Mouse (Mus musculus): ENCODE results near the gene Rere. TPM values are rescaled to one million over a fixed set of nuclear protein-coding genes. Genes with fewer than 3 reads are reported as not detected.

Gene Rere
- polyA plus RNA-seq, 1 experiment from 2014 or later: 30.3 TPM

DNA sequence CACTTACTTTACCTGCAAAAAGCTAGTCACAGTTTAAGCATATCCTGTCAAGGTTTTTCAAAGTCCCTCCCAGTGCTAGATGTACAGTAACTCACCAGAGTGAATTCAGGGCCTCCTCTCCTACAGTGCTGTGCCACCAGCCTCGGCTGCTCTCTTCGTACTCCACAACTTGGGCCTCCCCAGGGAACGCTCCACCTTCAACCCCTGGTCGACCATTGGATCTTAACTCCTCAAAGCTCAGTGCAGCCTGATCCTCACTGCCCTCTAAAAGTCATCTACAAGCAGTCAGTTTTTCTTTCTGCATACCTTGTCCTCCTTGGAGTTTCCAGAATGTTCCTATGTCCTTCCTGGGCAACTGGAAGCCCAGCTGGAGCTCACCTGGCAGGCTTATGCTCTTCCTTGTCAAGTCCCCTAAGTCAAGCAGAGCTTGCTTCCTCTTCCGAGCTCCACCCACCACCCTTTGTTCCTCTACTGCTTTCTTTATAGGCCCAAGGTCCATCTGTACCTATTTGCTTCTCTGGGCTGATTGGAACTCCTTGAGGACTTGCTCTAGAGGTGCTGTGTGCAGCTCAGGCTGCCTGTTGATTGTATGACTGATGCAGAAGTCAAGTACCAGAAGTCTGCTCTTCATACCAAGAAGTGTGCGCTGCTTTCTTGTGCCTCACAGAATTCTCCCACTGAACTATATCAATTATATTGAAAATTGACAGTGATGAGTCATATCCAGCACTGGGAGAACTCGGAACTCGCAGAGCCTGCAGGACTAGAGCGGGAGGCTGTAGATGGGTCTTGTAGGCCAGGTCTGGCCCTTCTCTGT is 287.1 kb downstream of the Rere start:
- H3K36me3 ChIP-seq (ENCODE audit: control insufficient read depth, insufficient read depth, low read length): 0 out of 2 replicates have a peak, but pooled peaks cover under 1% of the 10 kb centered on the region
- H3K9me3 ChIP-seq (ENCODE audit: control insufficient read depth, low read length): no peaks in the 10 kb centered on the region
- H3K4me3 ChIP-seq (ENCODE audit: low read length): peak overlapping the region; percentile 99
- H3K27me3 ChIP-seq (ENCODE audit: control insufficient read depth, insufficient read depth, low read depth, low read length): no peaks in the 10 kb centered on the region
- H3K27ac ChIP-seq (ENCODE audit: low read length): peak overlapping the region; percentile 98
- ATAC-seq (ENCODE audit: low read depth): peak; percentile 13; the same call in 1 of the 2 replicates
- peak overlapping the region; percentile 64 for H3K4me2 ChIP-seq (ENCODE audit: low read depth, low read length)
- peaks cover 36% of the 10 kb centered on the region for H3K4me1 ChIP-seq (replicated peaks; ENCODE audit: control insufficient read depth, insufficient read depth, low read length)
- WGBS: 30% methylated on average over 9 of the region's 9 CpGs
- H3K9ac ChIP-seq (ENCODE audit: low read length): peak overlapping the region; percentile 100

DNA sequence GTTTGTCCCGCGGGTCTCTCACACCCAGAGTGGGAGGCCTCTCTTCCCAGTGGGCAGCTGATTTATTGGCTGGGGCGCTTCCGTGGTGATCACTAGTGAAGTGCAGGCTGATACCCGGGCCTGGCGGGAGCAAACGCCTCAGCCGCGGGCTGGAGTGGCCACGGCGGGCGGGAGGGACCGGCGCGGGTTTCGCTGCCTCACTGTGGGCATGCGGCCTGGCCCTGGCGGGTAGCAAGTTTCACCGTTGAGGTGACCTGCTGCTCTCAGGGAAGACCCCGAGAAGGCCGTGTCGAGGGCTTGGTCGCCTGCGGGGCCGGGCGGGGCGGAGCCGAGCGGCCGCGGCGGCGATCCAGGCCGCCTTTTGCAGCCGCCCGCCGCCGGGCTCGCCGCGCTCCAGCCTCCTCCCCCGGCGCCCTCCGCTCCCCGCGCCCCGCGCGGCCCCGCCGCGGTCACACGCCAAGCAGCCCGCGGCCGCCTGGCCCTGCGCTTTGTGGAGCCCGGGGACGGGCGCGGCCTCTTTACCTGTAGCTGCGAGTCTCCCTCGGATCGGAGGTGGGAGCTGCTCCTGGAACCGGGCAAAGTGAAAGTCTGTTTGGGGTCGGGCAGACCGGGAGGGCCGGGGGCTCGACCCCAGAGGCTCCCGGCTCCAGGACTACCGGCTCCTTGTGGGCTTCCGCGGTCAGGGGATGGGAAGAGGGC is 287.8 kb downstream of the Rere start:
- Histone ChIP-seq H3K27ac (ENCODE audit: low read length) (peak overlapping the region; percentile 98), H3K9me3 (ENCODE audit: control insufficient read depth, low read length) (no peaks in the 10 kb centered on the region), H3K4me1 (replicated peaks; ENCODE audit: control insufficient read depth, insufficient read depth, low read length) (peaks cover 38% of the 10 kb centered on the region), H3K9ac (ENCODE audit: low read length) (peak overlapping the region; percentile 100), H3K36me3 (ENCODE audit: control insufficient read depth, insufficient read depth, low read length) (0 out of 2 replicates have a peak, but pooled peaks cover 3% of the 10 kb centered on the region), H3K4me2 (ENCODE audit: low read depth, low read length) (peak overlapping the region; percentile 64), H3K27me3 (ENCODE audit: control insufficient read depth, insufficient read depth, low read depth, low read length) (no peaks in the 10 kb centered on the region), H3K4me3 (ENCODE audit: low read length) (peak overlapping the region; percentile 99)
- peak; percentile 92 for ATAC-seq (ENCODE audit: low read depth)
- WGBS: under 1% methylated on average over 53 of the region's 73 CpGs

DNA sequence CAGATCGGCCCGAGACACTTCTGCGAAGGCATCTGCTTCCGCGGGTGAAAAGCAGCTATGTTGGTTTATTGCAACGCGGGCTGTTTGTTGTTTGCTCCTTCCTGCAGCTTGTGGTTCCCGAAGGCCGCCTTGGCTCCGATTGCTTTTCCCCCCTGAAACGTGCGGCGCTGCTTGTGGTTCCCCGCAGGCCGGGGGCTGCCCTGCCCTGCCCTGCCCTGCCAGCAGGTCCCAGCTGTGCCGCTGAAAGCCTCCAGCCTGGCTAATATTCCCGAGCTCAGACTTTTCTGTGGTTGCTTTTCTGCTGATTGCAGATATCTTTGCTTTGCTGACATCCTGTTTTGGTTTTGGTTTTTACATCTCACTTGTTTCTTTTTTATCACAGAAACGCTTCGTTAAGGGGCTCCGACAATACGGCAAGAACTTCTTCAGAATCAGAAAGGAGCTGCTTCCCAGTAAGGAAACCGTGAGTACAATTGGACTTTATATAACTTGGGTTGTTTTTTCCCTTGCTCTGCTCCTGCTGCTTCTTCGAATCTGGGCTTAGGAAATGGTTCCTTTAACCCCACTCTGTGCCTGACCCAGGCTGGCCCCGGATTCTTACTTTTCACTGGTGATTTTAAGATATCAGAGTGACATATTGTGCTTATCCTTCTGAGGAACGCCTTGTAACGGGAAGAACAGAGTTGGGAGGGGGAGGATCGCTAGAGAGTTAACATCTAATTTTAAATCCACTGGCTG is 288.6 kb downstream of the Rere start:
- 2% methylated on average over 24 of the region's 27 CpGs for WGBS
- ATAC-seq (ENCODE audit: low read depth): peak; percentile 57

DNA sequence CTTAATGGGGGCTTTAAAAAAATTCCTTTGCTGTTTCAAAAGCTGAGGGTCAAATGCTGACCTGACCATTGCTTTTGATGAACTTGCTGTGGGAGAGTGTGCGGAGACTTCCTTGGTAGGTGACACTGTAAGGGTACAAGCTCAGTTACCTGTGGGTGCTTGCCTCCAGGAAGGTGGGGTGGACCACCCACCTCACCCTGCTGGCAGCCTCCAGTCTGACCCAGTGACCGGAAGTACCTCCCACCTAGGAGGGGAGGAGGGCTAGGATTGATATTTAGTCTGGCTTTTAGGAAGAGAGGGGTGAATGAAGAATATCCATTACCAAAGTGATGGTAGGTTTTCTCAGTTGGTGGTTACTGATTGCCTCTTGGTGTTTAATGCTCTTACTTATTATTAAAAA is 289.3 kb downstream of the Rere start:
- H3K4me2 ChIP-seq (ENCODE audit: low read depth, low read length): peak overlapping the region; percentile 64
- H3K36me3 ChIP-seq (ENCODE audit: control insufficient read depth, insufficient read depth, low read length): 0 out of 2 replicates have a peak, but pooled peaks cover 3% of the 10 kb centered on the region
- peaks cover 51% of the 10 kb centered on the region for H3K4me1 ChIP-seq (replicated peaks; ENCODE audit: control insufficient read depth, insufficient read depth, low read length)
- no peaks in the 10 kb centered on the region for H3K9me3 ChIP-seq (ENCODE audit: control insufficient read depth, low read length)
- no peaks in the 10 kb centered on the region for H3K27me3 ChIP-seq (ENCODE audit: control insufficient read depth, insufficient read depth, low read depth, low read length)
- H3K4me3 ChIP-seq (ENCODE audit: low read length): peak overlapping the region; percentile 99
- no peak for ATAC-seq (ENCODE audit: low read depth)
- WGBS: 27% methylated on average over 2 of the region's 2 CpGs
- peak overlapping the region; percentile 98 for H3K27ac ChIP-seq (ENCODE audit: low read length)
- peak overlapping the region; percentile 100 for H3K9ac ChIP-seq (ENCODE audit: low read length)

More for the DNA sequence above, 288.6 kb downstream of the Rere start:
- Histone ChIP-seq H3K4me3 (ENCODE audit: low read length) (peak overlapping the region; percentile 99), H3K9me3 (ENCODE audit: control insufficient read depth, low read length) (no peaks in the 10 kb centered on the region), H3K4me1 (replicated peaks; ENCODE audit: control insufficient read depth, insufficient read depth, low read length) (peaks cover 45% of the 10 kb centered on the region), H3K27ac (ENCODE audit: low read length) (peak overlapping the region; percentile 98), H3K27me3 (ENCODE audit: control insufficient read depth, insufficient read depth, low read depth, low read length) (no peaks in the 10 kb centered on the region), H3K4me2 (ENCODE audit: low read depth, low read length) (peak overlapping the region; percentile 64), H3K36me3 (ENCODE audit: control insufficient read depth, insufficient read depth, low read length) (0 out of 2 replicates have a peak, but pooled peaks cover 3% of the 10 kb centered on the region), H3K9ac (ENCODE audit: low read length) (peak overlapping the region; percentile 100)

DNA sequence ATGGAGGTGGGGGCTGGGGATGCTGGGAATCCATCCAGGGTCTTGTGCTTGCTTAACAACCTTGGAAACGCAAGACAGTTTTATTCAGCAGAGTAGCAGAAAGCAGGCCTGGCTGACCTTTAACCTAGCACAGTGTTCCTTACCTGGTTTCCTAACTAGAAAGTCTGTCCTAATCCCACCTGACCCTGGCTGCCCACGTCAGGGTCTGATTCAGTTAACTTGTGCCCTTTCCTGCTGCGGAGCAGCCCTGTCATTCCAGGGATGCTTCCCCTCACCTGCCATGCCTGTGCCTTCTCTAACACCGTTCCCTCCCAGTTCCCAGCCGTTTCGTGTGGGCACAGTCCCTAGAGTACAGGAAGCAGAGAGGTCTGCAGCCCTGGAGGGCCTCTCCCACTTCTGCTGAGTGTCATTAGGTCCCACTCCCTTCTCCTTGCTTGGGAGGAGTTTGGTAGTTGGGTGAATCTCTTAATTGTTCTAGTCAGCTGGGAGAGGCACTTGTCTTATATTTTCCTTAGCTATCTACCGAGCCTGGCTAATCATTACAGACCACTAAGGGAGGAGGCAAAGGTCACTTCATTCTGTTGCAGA is 290.8 kb downstream of the Rere start:
- 0 out of 2 replicates have a peak overlapping the region, but pooled peaks have one; percentile 6 for H3K9ac ChIP-seq (ENCODE audit: low read length)
- no peaks in the 10 kb centered on the region for H3K27me3 ChIP-seq (ENCODE audit: control insufficient read depth, insufficient read depth, low read depth, low read length)
- peaks cover 57% of the 10 kb centered on the region for H3K4me1 ChIP-seq (replicated peaks; ENCODE audit: control insufficient read depth, insufficient read depth, low read length)
- H3K9me3 ChIP-seq (ENCODE audit: control insufficient read depth, low read length): no peaks in the 10 kb centered on the region
- no peak overlapping the region for H3K4me3 ChIP-seq (ENCODE audit: low read length)
- WGBS: 45% methylated on average over 7 of the region's 7 CpGs
- H3K36me3 ChIP-seq (ENCODE audit: control insufficient read depth, insufficient read depth, low read length): 0 out of 2 replicates have a peak, but pooled peaks cover 3% of the 10 kb centered on the region
- peak overlapping the region; percentile 44; the same call in 1 of the 2 replicates for H3K27ac ChIP-seq (ENCODE audit: low read length)
- peak overlapping the region; percentile 20; the same call in 1 of the 2 replicates for H3K4me2 ChIP-seq (ENCODE audit: low read depth, low read length)
- ATAC-seq (ENCODE audit: low read depth): no peak

DNA sequence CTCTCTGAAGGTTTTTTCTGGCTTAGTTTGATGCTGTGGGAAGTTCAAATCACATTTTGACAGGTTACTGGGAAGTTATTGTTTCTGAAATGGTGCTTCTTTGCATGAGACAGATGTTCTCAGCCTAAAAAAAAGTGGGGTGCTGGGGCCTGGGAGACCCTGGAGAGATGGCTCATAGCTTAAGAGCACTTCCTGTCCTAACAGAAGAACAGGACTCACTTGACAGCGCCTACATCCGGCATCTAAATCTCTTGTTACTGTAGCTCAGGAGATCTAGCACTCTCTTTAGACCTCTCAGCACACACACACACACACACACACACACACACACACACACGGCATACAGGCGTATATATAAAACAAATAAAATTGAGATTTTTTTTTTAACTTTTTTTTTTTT is 291.5 kb downstream of the Rere start:
- 0 out of 2 replicates have a peak, but pooled peaks cover 3% of the 10 kb centered on the region for H3K36me3 ChIP-seq (ENCODE audit: control insufficient read depth, insufficient read depth, low read length)
- no peak overlapping the region for H3K9ac ChIP-seq (ENCODE audit: low read length)
- no peak overlapping the region for H3K27ac ChIP-seq (ENCODE audit: low read length)
- H3K4me1 ChIP-seq (replicated peaks; ENCODE audit: control insufficient read depth, insufficient read depth, low read length): peaks cover 53% of the 10 kb centered on the region
- ATAC-seq (ENCODE audit: low read depth): no peak
- no peak overlapping the region for H3K4me3 ChIP-seq (ENCODE audit: low read length)
- no peak overlapping the region for H3K4me2 ChIP-seq (ENCODE audit: low read depth, low read length)
- no peaks in the 10 kb centered on the region for H3K9me3 ChIP-seq (ENCODE audit: control insufficient read depth, low read length)
- 81% methylated on average over 4 of the region's 4 CpGs for WGBS
- no peaks in the 10 kb centered on the region for H3K27me3 ChIP-seq (ENCODE audit: control insufficient read depth, insufficient read depth, low read depth, low read length)

DNA sequence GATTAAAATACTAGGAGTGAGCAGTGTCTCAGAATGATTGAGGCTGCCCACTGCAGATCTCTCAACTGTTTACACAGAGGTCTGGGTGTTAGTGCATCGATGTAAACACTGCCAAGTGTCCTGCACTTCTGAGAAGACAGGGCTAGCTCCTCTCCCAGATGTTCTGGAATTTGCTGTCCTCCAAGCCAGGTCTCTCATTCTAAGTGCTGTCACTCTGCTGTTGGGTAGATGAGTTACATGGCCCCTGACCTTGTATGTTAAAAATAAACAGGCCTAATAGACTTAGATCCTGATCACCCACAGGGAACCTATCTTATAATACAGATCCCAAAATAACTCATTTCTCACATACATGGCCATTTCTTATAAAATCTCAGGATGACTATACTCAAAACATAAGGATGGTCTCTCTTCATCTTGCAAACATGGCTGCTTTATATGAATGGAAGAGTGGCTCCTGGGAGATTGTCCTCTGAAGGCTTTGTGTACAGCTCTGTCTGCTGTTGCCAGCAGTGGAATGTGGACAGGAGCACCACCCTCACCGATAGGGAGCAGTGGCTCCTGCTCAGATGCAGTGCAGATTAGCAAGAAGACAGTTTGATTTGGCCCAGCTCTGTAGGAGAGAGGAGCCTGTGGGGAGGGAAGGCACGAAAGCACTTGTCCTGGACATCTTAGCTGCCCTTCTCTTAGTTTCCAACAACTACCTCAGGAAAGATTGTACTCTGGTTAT is 294.1 kb downstream of the Rere start:
- H3K27ac ChIP-seq (ENCODE audit: low read length): peak overlapping the region; percentile 33; the same call in 1 of the 2 replicates
- WGBS: 28% methylated on average over 3 of the region's 3 CpGs
- no peak overlapping the region for H3K4me3 ChIP-seq (ENCODE audit: low read length)
- no peak for ATAC-seq (ENCODE audit: low read depth)
- H3K36me3 ChIP-seq (ENCODE audit: control insufficient read depth, insufficient read depth, low read length): 0 out of 2 replicates have a peak, but pooled peaks cover 3% of the 10 kb centered on the region
- peaks cover 45% of the 10 kb centered on the region for H3K4me1 ChIP-seq (replicated peaks; ENCODE audit: control insufficient read depth, insufficient read depth, low read length)
- no peaks in the 10 kb centered on the region for H3K9me3 ChIP-seq (ENCODE audit: control insufficient read depth, low read length)
- no peaks in the 10 kb centered on the region for H3K27me3 ChIP-seq (ENCODE audit: control insufficient read depth, insufficient read depth, low read depth, low read length)
- H3K9ac ChIP-seq (ENCODE audit: low read length): no peak overlapping the region
- H3K4me2 ChIP-seq (ENCODE audit: low read depth, low read length): no peak overlapping the region

DNA sequence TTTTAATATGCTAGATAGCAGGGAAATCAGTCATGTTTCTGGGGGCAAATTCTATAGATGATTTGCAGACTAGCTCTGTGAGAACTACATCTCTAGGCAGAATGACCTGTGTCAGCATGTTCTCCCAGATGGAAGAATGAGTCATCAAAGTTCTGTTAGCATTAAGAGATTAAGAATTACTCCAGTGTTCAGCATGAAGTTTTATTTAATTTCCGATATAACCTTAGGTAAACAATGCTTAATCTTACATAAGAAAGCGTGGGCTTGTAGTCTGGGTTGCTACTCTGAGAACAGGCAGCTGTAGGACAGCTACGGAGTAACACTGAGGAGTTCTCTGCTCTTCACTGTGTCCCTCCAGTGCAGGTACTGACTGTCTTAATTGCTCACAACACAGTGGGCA is 294.9 kb downstream of the Rere start:
- WGBS: 38% methylated on average over 3 of the region's 3 CpGs
- H3K4me2 ChIP-seq (ENCODE audit: low read depth, low read length): no peak overlapping the region
- H3K4me1 ChIP-seq (replicated peaks; ENCODE audit: control insufficient read depth, insufficient read depth, low read length): peaks cover 38% of the 10 kb centered on the region
- peak; percentile 19; the same call in 1 of the 2 replicates for ATAC-seq (ENCODE audit: low read depth)
- no peak overlapping the region for H3K9ac ChIP-seq (ENCODE audit: low read length)
- H3K4me3 ChIP-seq (ENCODE audit: low read length): no peak overlapping the region
- H3K9me3 ChIP-seq (ENCODE audit: control insufficient read depth, low read length): no peaks in the 10 kb centered on the region
- H3K36me3 ChIP-seq (ENCODE audit: control insufficient read depth, insufficient read depth, low read length): 0 out of 2 replicates have a peak, but pooled peaks cover 3% of the 10 kb centered on the region
- peak overlapping the region; percentile 40; the same call in 1 of the 2 replicates for H3K27ac ChIP-seq (ENCODE audit: low read length)
- H3K27me3 ChIP-seq (ENCODE audit: control insufficient read depth, insufficient read depth, low read depth, low read length): no peaks in the 10 kb centered on the region

All from lung, embryonic 16.5 days (tissue).